8 mouse cellular contexts compared by ENCODE assay signal in the genomic region with DNA sequence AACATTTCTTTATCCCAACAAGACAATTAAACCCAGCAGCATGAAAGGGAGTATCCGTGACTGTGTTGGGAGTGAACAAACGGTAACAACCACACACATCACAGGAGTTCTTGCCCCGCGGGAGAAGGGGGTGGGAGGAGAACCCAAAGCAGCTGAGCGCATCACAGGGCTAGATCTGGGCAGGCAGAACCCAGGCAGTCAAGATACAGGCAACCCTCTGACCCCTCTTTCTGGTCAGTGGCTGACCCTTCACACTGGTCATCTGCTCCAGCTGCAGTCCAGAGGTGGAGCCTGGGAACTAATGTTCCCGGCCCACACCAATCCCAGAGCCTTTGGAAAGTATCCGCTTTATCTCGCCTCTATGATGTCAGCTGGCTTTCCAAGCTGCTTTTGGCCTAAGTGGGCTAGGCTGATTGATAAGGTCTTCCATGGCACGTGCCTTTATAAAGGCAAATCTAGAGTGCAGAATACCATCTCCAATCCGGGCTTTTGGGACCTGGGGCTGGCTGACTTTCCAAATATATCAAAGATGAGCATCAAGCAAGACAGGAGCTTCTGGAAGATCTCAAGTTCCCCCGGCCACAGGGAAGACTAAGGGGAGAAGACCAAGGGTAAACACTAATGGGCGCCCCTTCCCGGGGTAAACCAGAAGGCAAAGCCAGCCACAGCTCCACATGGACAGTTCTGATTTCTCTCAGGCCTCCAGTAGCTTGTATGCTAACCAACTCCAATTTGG. TPM values are rescaled to one million over a fixed set of nuclear protein-coding genes. Genes with fewer than 3 reads are reported as not detected.
A peak's percentile ranks its signal among the peaks of the same experiment; 100 is the strongest.
DNase-seq lines count a peak whose midpoint lies in the region; ATAC-seq lines count a peak whose summit lies in the region.

No protein-coding gene starts in this region.

- peaks cover 4% of the 10 kb centered on the region; the same call in 1 of the 2 replicates for H3K4me1 ChIP-seq in lung, embryonic 16.5 days (replicated peaks; ENCODE audit: control insufficient read depth, insufficient read depth, low read length)
- H3K4me1 ChIP-seq in forebrain, embryonic 14.5 days (ENCODE audit: control insufficient read depth, insufficient read depth, low read length): peaks cover 6% of the 10 kb centered on the region; the same call in 1 of the 2 replicates
- H3K4me1 ChIP-seq in limb, embryonic 13.5 days: peaks cover 65% of the 10 kb centered on the region
- H3K4me1 ChIP-seq in stomach, embryonic 14.5 days (ENCODE audit: control insufficient read depth, insufficient read depth, low read length): no peaks in the 10 kb centered on the region; the same call in 1 of the 2 replicates

- H3K4me2 ChIP-seq in lung, embryonic 16.5 days (ENCODE audit: low read depth, low read length): peak overlapping the region; percentile 72
- peak overlapping the region; percentile 88 for H3K4me2 ChIP-seq in forebrain, embryonic 14.5 days (ENCODE audit: low read length)
- peak overlapping the region; percentile 98 for H3K4me2 ChIP-seq in limb, embryonic 13.5 days (replicated peaks)
- H3K4me2 ChIP-seq in stomach, embryonic 14.5 days (replicated peaks; ENCODE audit: low read depth, low read length): peak overlapping the region; percentile 88

- no peaks in the 10 kb centered on the region for H3K9me3 ChIP-seq in lung, embryonic 16.5 days (ENCODE audit: control insufficient read depth, low read length)
- no peaks in the 10 kb centered on the region for H3K9me3 ChIP-seq in forebrain, embryonic 14.5 days (replicated peaks; ENCODE audit: control insufficient read depth, low read length)
- H3K9me3 ChIP-seq in limb, embryonic 13.5 days: no peaks in the 10 kb centered on the region
- no peaks in the 10 kb centered on the region for H3K9me3 ChIP-seq in stomach, embryonic 14.5 days (ENCODE audit: control insufficient read depth, low read depth, low read length)

- no peak for DNase-seq in lung, postnatal 10 days
- DNase-seq in forebrain, embryonic 14.5 days (ENCODE audit: low spot score): no peak
- DNase-seq in retina, embryonic 14.5 days (ENCODE audit: low spot score): no peak
- no peak for DNase-seq in cerebellum, postnatal 25 days
- DNase-seq in adrenal gland, adult (ENCODE audit: inconsistent age in 2 of 2, low spot score in 1 of 2): no peak

- H3K27me3 ChIP-seq in lung, embryonic 16.5 days (ENCODE audit: control insufficient read depth, insufficient read depth, low read depth, low read length): peaks cover 66% of the 10 kb centered on the region
- H3K27me3 ChIP-seq in forebrain, embryonic 14.5 days (replicated peaks; ENCODE audit: control insufficient read depth, insufficient read depth, low read length): peaks cover 69% of the 10 kb centered on the region
- peaks cover 60% of the 10 kb centered on the region for H3K27me3 ChIP-seq in limb, embryonic 13.5 days
- peaks cover 13% of the 10 kb centered on the region; the same call in 1 of the 2 replicates for H3K27me3 ChIP-seq in stomach, embryonic 14.5 days (ENCODE audit: control insufficient read depth, insufficient read depth, low read length)

- WGBS in lung, embryonic 16.5 days: 35% methylated on average over 13 of the region's 13 CpGs
- 39% methylated on average over 13 of the region's 13 CpGs for WGBS in forebrain, embryonic 14.5 days
- 45% methylated on average over 13 of the region's 13 CpGs for WGBS in limb, embryonic 13.5 days
- 44% methylated on average over 13 of the region's 13 CpGs for WGBS in stomach, embryonic 14.5 days

- no peaks in the 10 kb centered on the region for H3K36me3 ChIP-seq in lung, embryonic 16.5 days (ENCODE audit: control insufficient read depth, insufficient read depth, low read length)
- H3K36me3 ChIP-seq in forebrain, embryonic 14.5 days (ENCODE audit: control insufficient read depth, insufficient read depth, low read length): no peaks in the 10 kb centered on the region
- H3K36me3 ChIP-seq in limb, embryonic 13.5 days: peaks cover 8% of the 10 kb centered on the region; the same call in 1 of the 2 replicates
- H3K36me3 ChIP-seq in stomach, embryonic 14.5 days (ENCODE audit: control insufficient read depth, insufficient read depth, low read length): no peaks in the 10 kb centered on the region

- H3K27ac ChIP-seq in lung, embryonic 16.5 days (ENCODE audit: low read length): no peak overlapping the region
- H3K27ac ChIP-seq in forebrain, embryonic 14.5 days (ENCODE audit: low read depth, low read length): no peak overlapping the region; the same call in 1 of the 2 replicates
- peak overlapping the region; percentile 55; the same call in 1 of the 2 replicates for H3K27ac ChIP-seq in limb, embryonic 13.5 days
- H3K27ac ChIP-seq in stomach, embryonic 14.5 days (ENCODE audit: low read length): no peak overlapping the region

- H3K9ac ChIP-seq in lung, embryonic 16.5 days (ENCODE audit: low read length): no peak overlapping the region; the same call in 1 of the 2 replicates
- H3K9ac ChIP-seq in forebrain, embryonic 14.5 days (ENCODE audit: low read length): no peak overlapping the region; the same call in 1 of the 2 replicates
- peak overlapping the region; percentile 67; the same call in 1 of the 2 replicates for H3K9ac ChIP-seq in limb, embryonic 13.5 days
- H3K9ac ChIP-seq in stomach, embryonic 14.5 days (replicated peaks; ENCODE audit: low read depth, low read length): no peak overlapping the region

- ATAC-seq in lung, embryonic 16.5 days (ENCODE audit: low read depth): peak; percentile 19
- ATAC-seq in forebrain, embryonic 14.5 days: no peak; the same call in none of the 2 replicates
- ATAC-seq in limb, embryonic 13.5 days (ENCODE audit: low FRiP score, low read depth): no peak; the same call in 1 of the 2 replicates
- peak; percentile 46; the same call in 1 of the 2 replicates for ATAC-seq in stomach, embryonic 14.5 days (ENCODE audit: insufficient number of reproducible peaks, insufficient read depth, low FRiP score, low read depth)

- H3K4me3 ChIP-seq in lung, embryonic 16.5 days (ENCODE audit: low read length): peak overlapping the region; percentile 61
- H3K4me3 ChIP-seq in forebrain, embryonic 14.5 days (ENCODE audit: low read depth, low read length): peak overlapping the region; percentile 40
- H3K4me3 ChIP-seq in limb, embryonic 13.5 days: peak overlapping the region; percentile 53
- peak overlapping the region; percentile 45 for H3K4me3 ChIP-seq in stomach, embryonic 14.5 days (ENCODE audit: low read depth, low read length)

RNA-seq across cellular contexts. Expression of a gene that starts 11.6 kb away (rescaled TPM):
- 60.6 and 61.5 TPM in 2 replicates for polyA plus RNA-seq in lung, embryonic 16.5 days (2015; fragmentation: Nextera tagmentation; extraction: Ambion mirVana)
- 84.3 and 96.1 TPM in 2 replicates for polyA plus RNA-seq in forebrain, embryonic 14.5 days (2014; fragmentation: Nextera tagmentation; extraction: Ambion mirVana)
- 91.2 and 96.1 TPM in 2 replicates for polyA plus RNA-seq in limb, embryonic 13.5 days (2015; fragmentation: Nextera tagmentation; extraction: Ambion mirVana)
- 53.1 and 54.5 TPM in 2 replicates for polyA plus RNA-seq in stomach, embryonic 14.5 days (2014; fragmentation: Nextera tagmentation; extraction: Ambion mirVana)

Comparison
In these comparisons a context has a peak if more than half of its experiments do, and no peak if none do; other contexts are left out.
1. ATAC-seq: peak in lung, embryonic 16.5 days (single experiment) and stomach, embryonic 14.5 days (single experiment); none in forebrain, embryonic 14.5 days (single experiment) and limb, embryonic 13.5 days (single experiment).
2. Peak in every context shown above with its lines, with median percentiles within 50 percentile points of each other: H3K4me2 ChIP-seq and H3K4me3 ChIP-seq.